Mouse (Mus musculus) ES-E14 (cell line): ENCODE results near the gene Dok1. TPM values are rescaled to one million over a fixed set of nuclear protein-coding genes. Genes with fewer than 3 reads are reported as not detected.

Source experiments
- DNase-seq: peaks from one replicate; pipeline ENCODE4 v3.0.0-alpha.2; 2013; ENCODE audit warnings: low read depth, low spot score
- H3K27ac ChIP-seq: 2 replicates; pipeline ENCODE4 v1.5.1; 2012; ENCODE audit warnings: low read depth, mild to moderate bottlenecking, low read length, moderate library complexity, mixed read lengths; ENCODE audit not compliant: poor library complexity, insufficient read depth, severe bottlenecking
- H3K36me3 ChIP-seq: 2 replicates; pipeline ENCODE4 v1.6.1; 2012; ENCODE audit warnings: mild to moderate bottlenecking, low read length, moderate library complexity, mixed read lengths; ENCODE audit not compliant: control insufficient read depth, poor library complexity, insufficient read depth, severe bottlenecking
- H3K4me1 ChIP-seq, 2 experiments: fragments of 150-350 bp in 1 of 2; sonication (generic) in 1 of 2; 2 replicates each; pipeline ENCODE4 v1.6.1; 2012; ENCODE audit warnings: low read length in 2 of 2, mild to moderate bottlenecking in 1 of 2, mixed read lengths in 1 of 2; ENCODE audit not compliant: control insufficient read depth in 2 of 2, insufficient read depth in 2 of 2, poor library complexity in 1 of 2
- H3K4me3 ChIP-seq, 2 experiments: fragments of 150-350 bp in 1 of 2; sonication (generic) in 1 of 2; 2 replicates each; pipeline ENCODE4 v1.5.1; 2012; ENCODE audit warnings: low read length in 2 of 2, low read depth in 1 of 2, mild to moderate bottlenecking in 1 of 2, mixed read lengths in 1 of 2; ENCODE audit not compliant: insufficient read depth in 1 of 2, poor library complexity in 1 of 2, severe bottlenecking in 1 of 2
- H3K9ac ChIP-seq: 2 replicates; pipeline ENCODE4 v1.6.1; 2012; ENCODE audit warnings: low read depth, mild to moderate bottlenecking, low read length, mixed read lengths; ENCODE audit not compliant: poor library complexity, insufficient read depth, severe bottlenecking
- H3K9me3 ChIP-seq: fragments of 150-350 bp; sonication (generic); 2 replicates; pipeline ENCODE4 v1.6.1; 2012; ENCODE audit warnings: low read depth, mild to moderate bottlenecking, low read length; ENCODE audit not compliant: control insufficient read depth, insufficient read depth
- CHD2 ChIP-seq: IDR thresholded peaks from 2 replicates; pipeline ENCODE4 v1.6.1; 2014; ENCODE audit warnings: mild to moderate bottlenecking, low read depth, low read length, inconsistent platforms
- HCFC1 ChIP-seq: IDR thresholded peaks from 2 replicates; pipeline ENCODE4 v1.6.1; 2012; ENCODE audit warnings: low read length, inconsistent platforms, borderline replicate concordance; ENCODE audit not compliant: insufficient read depth
- MAFK ChIP-seq: IDR thresholded peaks from 2 replicates; pipeline ENCODE4 v1.6.1; 2014; ENCODE audit warnings: mild to moderate bottlenecking, low read depth, low read length, inconsistent platforms; ENCODE audit not compliant: insufficient read depth
- ZC3H11A ChIP-seq: IDR thresholded peaks from 2 replicates; pipeline ENCODE4 v1.6.1; 2012; ENCODE audit warnings: low read depth, mild to moderate bottlenecking, inconsistent platforms, low read length, borderline replicate concordance
- ZNF384 ChIP-seq: IDR thresholded peaks from 2 replicates; pipeline ENCODE4 v1.6.1; 2012; ENCODE audit warnings: low read depth, low read length, inconsistent platforms
- in situ Hi-C, 2 experiments: fragments of 600-800 bp; cut with MboI; formaldehyde crosslinking; loops; one replicate each; pipeline ENCODE4 v1.15.1; 2025; ENCODE audit warnings: low sequenced_read_pairs in 2 of 2, inconsistent platforms in 1 of 2; ENCODE audit not compliant: unreplicated experiment in 2 of 2
- total RNA-seq: library from RNA; depleted of rRNA; stranded (reverse); fragments of 300-350 nt; gene quantifications from 2 replicates; pipeline ENCODE4 v1.2.3, GENCODE M21; 2012

Dok1 gene
- total RNA-seq, 1 experiment: 14.9 TPM

GRCm38 (mm10) chr6:83074979-83075378 lies 41.7 kb upstream of the Dok1 start:
- in situ Hi-C loops: loop anchor here (5.0 to 25.0 kb wide), 3 partner anchors 637 to 1512 kb away; partner anchors contain the start of genes Vax2 (in 2 of the 2) and Cyp26b1 (in 1 of the 2)
- H3K9me3 ChIP-seq: no peaks in the 10 kb centered on the region
- H3K9ac ChIP-seq: no peak overlapping the region
- no peak for DNase-seq
- H3K36me3 ChIP-seq: peaks cover 2% of the 10 kb centered on the region; the same call in 1 of the 2 replicates
- no peak for TF ChIP-seq ZC3H11A
- no peak for TF ChIP-seq ZNF384
- no peak for TF ChIP-seq HCFC1
- no peak for TF ChIP-seq CHD2
- TF ChIP-seq MAFK: no peak
- H3K27ac ChIP-seq: no peak overlapping the region
- peaks cover 2% of the 10 kb centered on the region in 2 experiments; a peak in 1 of 4 replicates for H3K4me1 ChIP-seq
- no peak overlapping the region for H3K4me3 ChIP-seq

DNA sequence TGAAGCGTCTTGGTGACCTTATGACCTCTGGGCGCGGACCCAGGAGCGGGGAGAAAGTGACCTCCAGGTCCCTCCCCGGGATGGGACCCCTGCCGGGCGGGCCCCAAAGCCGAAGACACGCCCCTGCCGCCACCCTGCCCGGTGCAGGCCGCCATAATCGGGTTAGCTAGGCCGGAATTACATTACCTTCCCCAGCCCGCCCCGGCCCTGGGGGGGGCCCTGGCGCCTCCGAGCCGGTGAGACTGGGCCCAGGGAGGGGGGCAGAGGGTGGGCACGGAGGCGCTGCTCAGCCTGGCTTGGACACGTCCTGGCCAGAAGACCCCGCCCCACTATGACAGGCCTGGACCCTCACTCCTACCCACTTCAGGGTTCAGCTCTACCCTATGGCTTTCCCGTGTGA lies 37.9 kb upstream of the Dok1 start:
- no peak for TF ChIP-seq ZNF384
- TF ChIP-seq MAFK: no peak
- no peak for TF ChIP-seq CHD2
- no peak for TF ChIP-seq HCFC1
- no peak for TF ChIP-seq ZC3H11A
- H3K27ac ChIP-seq: no peak overlapping the region
- no peak for DNase-seq
- H3K9me3 ChIP-seq: no peaks in the 10 kb centered on the region
- H3K36me3 ChIP-seq: no peaks in the 10 kb centered on the region
- H3K4me3 ChIP-seq: peak overlapping the region; percentile 31 to 47; a peak in 2 of 4 replicates
- in situ Hi-C loops: loop anchor here (5.0 to 25.0 kb wide), 3 partner anchors 641 to 1516 kb away; partner anchors contain the start of genes Vax2 (in 2 of the 2) and Cyp26b1 (in 1 of the 2)
- H3K4me1 ChIP-seq: peaks cover 0 to 3% of the 10 kb centered on the region in 2 experiments; a peak in 1 of 4 replicates
- H3K9ac ChIP-seq: no peak overlapping the region

DNA sequence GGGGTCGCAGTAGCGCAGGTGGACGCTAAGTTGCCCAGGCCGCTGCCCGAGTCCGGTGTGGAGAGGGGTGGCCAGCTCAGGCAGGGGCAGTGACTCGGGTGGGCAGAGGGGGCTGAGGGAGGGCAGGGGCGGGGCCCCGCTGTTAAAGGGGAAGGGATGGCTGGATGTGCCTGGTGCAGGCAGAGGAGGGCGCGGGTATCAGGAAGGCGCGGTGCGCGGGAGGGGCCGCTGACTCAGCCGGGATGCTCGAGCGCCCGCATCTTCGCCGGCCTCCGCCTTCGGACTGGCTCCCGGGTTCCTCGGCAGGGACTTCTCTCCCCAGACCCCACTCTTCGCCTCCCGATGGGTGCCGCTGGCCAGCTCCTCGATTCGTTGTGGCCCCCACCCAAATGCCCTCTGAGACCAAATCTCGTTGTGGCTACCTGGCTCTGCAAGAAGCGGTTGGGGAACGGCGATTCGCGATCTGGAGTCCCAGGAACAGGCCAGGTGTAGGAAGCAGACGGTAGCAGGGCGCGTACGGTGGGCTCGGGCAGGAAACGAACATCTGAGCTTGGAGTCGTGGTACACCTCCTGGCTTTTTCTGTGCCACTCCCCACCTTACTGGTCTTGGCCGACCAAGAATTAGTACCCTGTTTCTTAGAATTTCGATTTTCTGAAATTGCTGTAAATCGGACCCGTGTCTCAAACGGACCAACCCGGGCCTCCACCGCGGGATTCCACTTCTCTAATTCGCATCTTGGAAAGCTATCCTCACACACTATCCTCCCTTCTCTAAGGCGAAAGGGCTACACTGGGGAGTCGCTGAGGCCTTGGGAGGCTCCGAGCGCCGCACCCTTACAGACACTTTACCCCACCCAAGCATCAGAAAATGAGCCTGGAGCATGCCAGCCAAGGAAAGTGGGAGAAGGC lies 37.3 kb upstream of the Dok1 start:
- Histone ChIP-seq H3K4me1 (peaks cover 0 to 3% of the 10 kb centered on the region in 2 experiments; a peak in 1 of 4 replicates), H3K36me3 (no peaks in the 10 kb centered on the region), H3K4me3 (peak overlapping the region; percentile 47 to 55), H3K9ac (no peak overlapping the region), H3K27ac (no peak overlapping the region), H3K9me3 (no peaks in the 10 kb centered on the region)
- TF ChIP-seq CHD2 (no peak), ZC3H11A (no peak), HCFC1 (no peak), ZNF384 (no peak), MAFK (no peak)
- no peak for DNase-seq
- in situ Hi-C loops: loop anchor here (5.0 to 25.0 kb wide), 3 partner anchors 642 to 1517 kb away; partner anchors contain the start of genes Vax2 (in 2 of the 2) and Cyp26b1 (in 1 of the 2)

GRCm38 (mm10) chr6:83070247-83070310 lies 36.8 kb upstream of the Dok1 start, which contains the start of gene Tlx2:
Tlx2 (minus strand) TSS chr6:83070293.
- in situ Hi-C loops: loop anchor here (5.0 to 25.0 kb wide), 3 partner anchors 642 to 1517 kb away; partner anchors contain the start of genes Vax2 (in 2 of the 2) and Cyp26b1 (in 1 of the 2)
- H3K27ac ChIP-seq: no peak within 1 kb of the TSS
- no peak within 1 kb of the TSS for H3K9ac ChIP-seq
- no peak for DNase-seq
- no peaks in the 10 kb centered on the region for H3K36me3 ChIP-seq
- no peaks in the 10 kb centered on the region for H3K9me3 ChIP-seq
- H3K4me1 ChIP-seq: peaks cover 0 to 3% of the 10 kb centered on the region in 2 experiments; a peak in 1 of 4 replicates
- peak within 1 kb of the TSS; percentile 47 to 62 for H3K4me3 ChIP-seq
- TF ChIP-seq HCFC1: no peak
- no peak for TF ChIP-seq CHD2
- no peak for TF ChIP-seq ZC3H11A
